Mouse (Mus musculus) regulatory T cell (primary cell): ENCODE data around the gene Flvcr2.

Experiments
- in situ Hi-C: fragments of 300-600 bp; cut with MboI, MseI; formaldehyde crosslinking; loops from one replicate; pipeline ENCODE4 v1.15.1; 2025; ENCODE audit warnings: high pct_unique_total_duplicates

Flvcr2 gene

DNA sequence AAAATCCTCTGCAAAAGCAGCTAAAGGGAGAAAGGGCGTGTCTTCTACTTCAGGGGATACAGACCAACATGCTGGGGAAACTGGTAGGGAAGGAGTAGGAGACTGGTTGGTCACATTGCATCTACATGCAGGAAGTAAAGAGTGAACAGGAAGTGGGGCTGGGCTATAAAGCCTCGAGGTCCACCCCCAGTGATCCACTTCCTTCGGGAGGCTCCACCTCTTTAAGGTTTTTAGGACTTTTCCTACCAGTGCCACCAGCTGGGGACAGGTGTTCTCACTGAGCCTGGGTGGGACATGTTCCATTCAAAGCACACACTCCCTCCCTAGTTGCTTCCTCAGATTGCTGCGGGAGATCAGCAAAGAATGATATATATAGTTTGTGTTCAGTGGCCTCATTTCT, 107.5 kb downstream of the Flvcr2 start:
- in situ Hi-C loops: no loop called here

DNA sequence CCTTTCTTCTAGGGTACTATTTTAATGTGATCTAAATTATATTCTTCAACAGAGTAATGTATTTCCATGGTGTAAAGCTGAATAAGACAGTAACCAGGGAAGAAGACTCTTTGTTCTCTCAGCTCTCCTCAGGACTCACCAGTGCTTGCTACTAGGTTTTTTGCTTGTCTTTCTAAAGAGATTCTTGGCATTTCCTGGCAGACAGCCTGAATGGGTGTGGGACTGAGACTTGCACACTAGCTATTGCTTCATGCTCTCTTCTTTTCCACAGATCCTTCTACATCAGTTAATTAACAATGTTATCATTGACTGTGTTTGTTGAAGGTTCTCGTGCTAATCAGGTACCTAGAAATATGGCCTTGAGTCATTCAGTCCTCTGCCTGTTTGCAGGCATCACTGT, 107.9 kb downstream of the Flvcr2 start:
- in situ Hi-C loops: no loop called here

DNA sequence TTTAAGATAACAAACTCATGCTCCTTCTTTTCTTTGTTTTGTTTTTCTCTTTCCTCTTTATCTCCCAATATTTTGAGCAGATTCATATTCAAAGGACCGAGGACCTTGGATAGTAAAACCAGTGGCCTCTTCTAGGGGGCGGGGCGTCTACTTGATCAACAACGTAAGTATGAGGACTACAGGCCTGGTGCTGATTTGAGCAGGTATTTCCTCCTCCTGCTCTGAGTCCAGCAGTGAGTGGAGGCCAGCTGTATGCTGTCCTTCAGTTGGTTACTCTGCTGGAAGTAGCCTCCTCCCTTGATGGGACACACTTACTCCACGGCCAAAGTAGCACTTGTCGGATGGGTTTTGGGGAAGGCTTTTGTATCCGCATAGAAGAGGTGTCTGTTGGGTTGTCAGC, 111.0 kb downstream of the Flvcr2 start:
- in situ Hi-C loops: no loop called here

DNA sequence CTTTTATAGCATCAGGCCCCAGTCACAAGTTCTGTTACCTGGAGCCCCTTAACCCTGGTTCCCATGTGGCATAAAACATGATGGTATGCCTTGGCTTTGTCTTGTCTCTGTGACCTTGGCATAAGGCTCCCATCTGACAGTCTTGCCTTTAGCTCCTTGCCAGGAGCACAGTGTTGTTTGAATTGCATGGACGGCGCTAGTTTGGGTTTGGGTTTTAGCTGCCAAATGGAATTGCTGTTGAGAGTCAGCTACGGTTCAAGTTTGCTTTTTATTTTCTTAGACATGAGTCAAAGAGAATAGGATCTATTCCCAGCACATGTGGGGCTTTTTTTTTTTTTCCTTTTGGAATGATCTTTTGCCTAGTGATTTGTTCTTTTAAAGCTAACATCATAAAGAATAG, 112.8 kb downstream of the Flvcr2 start:
- in situ Hi-C loops: no loop called here

DNA sequence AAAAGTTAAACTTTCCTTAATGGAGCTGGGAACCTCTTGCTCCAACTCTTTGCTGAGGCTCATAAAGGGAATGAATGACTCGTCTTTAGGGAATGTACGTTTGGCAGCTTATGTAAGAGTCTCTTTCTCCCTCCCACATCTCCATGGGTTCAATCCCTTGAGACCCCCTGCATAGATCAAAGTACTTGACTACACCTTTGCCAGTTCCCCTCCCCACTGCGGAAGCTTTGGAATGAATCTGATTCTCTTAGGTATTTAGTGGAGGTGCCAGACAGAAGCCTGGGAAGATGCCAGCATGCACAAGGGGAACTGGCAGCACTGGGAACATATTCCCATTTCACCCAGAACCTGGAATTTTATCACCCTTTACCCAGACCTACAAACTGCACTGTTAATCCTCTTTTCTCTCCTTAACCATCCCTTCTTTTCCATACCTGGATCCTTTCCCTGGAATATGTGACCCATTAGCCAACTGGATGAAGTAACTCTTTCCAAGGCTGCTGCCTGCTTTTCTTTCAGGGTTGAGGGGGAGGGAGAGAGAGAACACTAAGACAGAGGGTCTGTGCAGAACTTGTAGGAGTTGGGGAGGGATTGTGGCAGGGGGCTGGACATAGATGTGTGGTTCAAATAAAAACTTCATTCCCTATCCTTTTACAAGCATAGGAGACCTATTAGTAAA, 113.3 kb downstream of the Flvcr2 start:
- in situ Hi-C loops: no loop called here

DNA sequence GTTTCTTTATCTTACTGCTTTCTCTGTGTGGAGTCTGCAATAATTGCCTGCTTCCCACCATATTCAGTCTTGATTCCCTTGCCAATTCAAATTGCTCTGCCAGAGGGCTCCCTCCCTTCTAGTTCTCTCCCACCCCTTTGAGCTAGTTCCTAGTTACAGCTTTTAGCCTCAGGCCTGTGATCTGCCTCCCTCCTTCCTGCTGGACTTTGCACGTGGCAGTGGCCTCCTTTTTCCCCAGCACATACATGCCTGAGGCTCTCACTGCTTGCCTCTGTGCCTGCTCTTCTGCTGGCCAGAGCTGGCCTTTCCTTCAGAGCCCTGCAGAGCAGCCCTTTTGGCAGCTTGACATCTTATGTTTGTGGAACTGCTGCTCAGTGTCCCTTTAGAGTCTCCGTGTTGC, 116.2 kb downstream of the Flvcr2 start:
- in situ Hi-C loops: no loop called here
